Mouse (Mus musculus): ENCODE measurements around the gene Sgtb. TPM values are rescaled to one million over a fixed set of nuclear protein-coding genes. Genes with fewer than 3 reads are reported as not detected.
A peak's percentile ranks its signal among the peaks of the same experiment; 100 is the strongest.

The Sgtb gene
- polyA plus RNA-seq, 1 experiment from 2014 or later = 9.1 TPM

GRCm38 (mm10) chr13:104095955-104096354 is 13.6 kb upstream of the Sgtb start:
- Histone ChIP-seq H3K4me3 (ENCODE audit: low read depth, low read length) (no peak overlapping the region), H3K36me3 (ENCODE audit: control insufficient read depth, insufficient read depth, low read length) (no peaks in the 10 kb centered on the region), H3K9ac (ENCODE audit: low read length) (no peak overlapping the region), H3K4me2 (ENCODE audit: low read depth, severe bottlenecking) (no peak overlapping the region), H3K9me3 (ENCODE audit: control insufficient read depth, low read length) (no peaks in the 10 kb centered on the region), H3K4me1 (ENCODE audit: control insufficient read depth, insufficient read depth, low read length) (no peaks in the 10 kb centered on the region), H3K27me3 (ENCODE audit: control insufficient read depth, insufficient read depth, low read length) (no peaks in the 10 kb centered on the region), H3K27ac (replicated peaks; ENCODE audit: low read depth, low read length) (no peak overlapping the region)
- DNase-seq (ENCODE audit: low spot score) (no peak), ATAC-seq (ENCODE audit: insufficient number of reproducible peaks, low FRiP score, low TSS enrichment, low read depth) (no peak)
- WGBS = 76% methylated on average over 7 of the region's 7 CpGs

DNA sequence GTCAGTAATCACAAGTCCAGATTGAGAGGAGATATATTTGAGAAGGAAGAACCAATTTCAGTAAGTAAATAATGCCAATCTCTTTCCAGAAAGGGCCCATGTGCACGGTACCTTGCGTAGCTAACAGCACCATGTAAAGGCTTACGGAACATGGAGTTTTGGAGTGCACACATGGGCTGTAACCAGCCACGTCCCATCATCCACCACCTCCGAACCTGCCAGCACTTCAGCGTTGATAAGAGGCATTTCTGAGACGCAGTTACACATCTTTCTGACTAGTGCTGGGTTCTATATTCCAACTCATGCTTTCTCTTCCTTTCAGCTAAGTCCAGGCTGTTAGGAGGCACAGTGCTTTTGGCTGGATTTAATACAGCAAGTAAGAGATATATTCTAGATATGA is 12.4 kb upstream of the Sgtb start:
- no peaks in the 10 kb centered on the region for H3K27me3 ChIP-seq (ENCODE audit: control insufficient read depth, insufficient read depth, low read length)
- H3K4me2 ChIP-seq (ENCODE audit: low read depth, severe bottlenecking) = no peak overlapping the region

DNA sequence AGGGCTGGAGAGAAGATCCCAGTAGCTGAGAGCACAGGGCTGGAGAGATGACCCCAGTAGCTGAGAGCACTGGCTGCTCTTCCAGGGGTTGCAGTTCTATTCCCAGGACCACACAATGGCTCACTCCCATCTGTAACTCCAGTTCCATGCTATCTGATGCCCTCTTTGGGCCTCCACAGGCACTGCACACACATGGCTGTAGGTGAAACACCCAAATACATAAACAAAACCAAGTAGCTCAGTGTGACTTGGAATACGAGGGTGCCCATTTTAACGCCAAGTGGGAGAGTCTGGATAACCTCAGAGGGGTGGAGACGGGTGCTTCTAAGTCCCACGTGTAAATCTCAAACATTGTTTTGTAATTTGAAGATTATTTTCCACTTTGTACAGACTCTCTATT is 9.1 kb upstream of the Sgtb start:
- 89% methylated on average over 4 of the region's 4 CpGs for WGBS
- H3K9ac ChIP-seq (ENCODE audit: low read length) = no peak overlapping the region

More for the DNA sequence above, 12.4 kb upstream of the Sgtb start:
- Histone ChIP-seq H3K27ac (replicated peaks; ENCODE audit: low read depth, low read length) (no peak overlapping the region), H3K4me1 (ENCODE audit: control insufficient read depth, insufficient read depth, low read length) (no peaks in the 10 kb centered on the region), H3K36me3 (ENCODE audit: control insufficient read depth, insufficient read depth, low read length) (no peaks in the 10 kb centered on the region), H3K4me3 (ENCODE audit: low read depth, low read length) (no peak overlapping the region), H3K9ac (ENCODE audit: low read length) (no peak overlapping the region), H3K9me3 (ENCODE audit: control insufficient read depth, low read length) (no peaks in the 10 kb centered on the region)
- no peak for ATAC-seq (ENCODE audit: insufficient number of reproducible peaks, low FRiP score, low TSS enrichment, low read depth)
- WGBS = 94% methylated on average over 7 of the region's 7 CpGs
- no peak for DNase-seq (ENCODE audit: low spot score)

DNA sequence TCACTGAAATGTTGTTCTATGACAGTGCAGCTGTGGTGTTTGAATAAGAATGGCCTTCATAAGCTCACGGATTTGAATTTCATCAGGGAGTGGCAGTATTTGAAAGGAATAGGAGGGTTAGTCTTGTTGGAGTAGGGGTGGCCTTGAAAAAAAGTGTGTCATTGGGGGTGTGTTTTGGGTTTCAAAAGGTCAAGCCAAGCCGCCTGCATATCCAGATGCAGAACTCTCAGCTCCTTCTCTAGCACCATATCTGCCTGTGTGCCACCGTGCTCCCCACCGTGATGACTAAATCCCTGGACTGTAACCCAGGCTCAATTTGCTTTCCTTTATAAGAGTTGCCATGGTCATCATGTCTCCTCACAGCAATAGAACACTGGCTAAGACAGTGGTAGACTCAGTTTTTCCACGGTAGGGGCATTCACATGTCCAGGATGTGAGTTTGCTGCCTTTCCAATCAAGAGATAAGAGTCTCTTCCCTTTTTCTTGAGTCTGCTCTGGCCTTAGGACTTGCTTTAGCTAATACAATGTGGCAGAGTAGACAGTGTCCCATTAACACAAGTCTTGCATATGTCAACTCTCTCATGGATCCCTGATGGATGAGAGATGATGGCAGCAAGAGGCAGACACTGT is 7.8 kb upstream of the Sgtb start:
- DNase-seq (ENCODE audit: low spot score) = no peak
- H3K4me2 ChIP-seq (ENCODE audit: low read depth, severe bottlenecking) = no peak overlapping the region
- WGBS = 95% methylated on average over 5 of the region's 5 CpGs

More for the DNA sequence above, 9.1 kb upstream of the Sgtb start:
- Histone ChIP-seq H3K27me3 (ENCODE audit: control insufficient read depth, insufficient read depth, low read length) (no peaks in the 10 kb centered on the region), H3K4me1 (ENCODE audit: control insufficient read depth, insufficient read depth, low read length) (no peaks in the 10 kb centered on the region), H3K9me3 (ENCODE audit: control insufficient read depth, low read length) (no peaks in the 10 kb centered on the region), H3K27ac (replicated peaks; ENCODE audit: low read depth, low read length) (no peak overlapping the region), H3K36me3 (ENCODE audit: control insufficient read depth, insufficient read depth, low read length) (no peaks in the 10 kb centered on the region), H3K4me3 (ENCODE audit: low read depth, low read length) (no peak overlapping the region), H3K4me2 (ENCODE audit: low read depth, severe bottlenecking) (no peak overlapping the region)
- ATAC-seq (ENCODE audit: insufficient number of reproducible peaks, low FRiP score, low TSS enrichment, low read depth) (no peak), DNase-seq (ENCODE audit: low spot score) (no peak)

DNA sequence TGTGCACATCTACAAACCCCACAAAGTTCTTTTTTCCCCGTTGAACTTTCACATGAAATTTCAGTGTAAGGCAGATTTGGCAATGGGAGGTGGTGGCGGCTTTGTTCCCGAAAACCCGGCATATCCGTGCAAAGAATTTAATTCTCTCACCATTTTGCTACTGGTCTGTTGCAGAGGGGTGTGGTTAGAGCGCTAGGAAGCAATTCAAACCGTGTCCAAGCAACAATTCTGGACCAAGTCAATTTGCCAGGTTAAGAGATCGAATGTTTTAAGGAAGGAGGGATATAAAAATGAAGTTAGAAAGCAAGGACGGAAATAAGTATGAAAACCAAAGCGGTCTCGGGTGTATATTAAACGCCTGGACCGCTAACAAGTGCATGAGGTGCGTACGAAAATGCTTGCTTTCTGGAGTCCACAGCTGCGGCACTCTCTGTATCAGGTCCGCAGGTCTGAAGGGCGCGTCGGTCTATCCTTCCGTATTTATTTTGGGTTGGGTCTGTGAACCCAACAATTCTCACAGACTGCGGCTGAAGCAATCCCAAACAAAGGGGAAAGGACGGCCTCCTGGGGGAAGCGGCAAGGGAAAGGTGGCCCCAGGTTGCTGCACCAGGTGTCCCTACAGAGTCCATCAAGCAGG is 772 bp upstream of the Sgtb start:
- peak; percentile 28 for DNase-seq (ENCODE audit: low spot score)
- 2% methylated on average over 24 of the region's 24 CpGs for WGBS

More for the DNA sequence above, 7.8 kb upstream of the Sgtb start:
- Histone ChIP-seq H3K27me3 (ENCODE audit: control insufficient read depth, insufficient read depth, low read length) (no peaks in the 10 kb centered on the region), H3K36me3 (ENCODE audit: control insufficient read depth, insufficient read depth, low read length) (no peaks in the 10 kb centered on the region), H3K27ac (replicated peaks; ENCODE audit: low read depth, low read length) (no peak overlapping the region), H3K9me3 (ENCODE audit: control insufficient read depth, low read length) (no peaks in the 10 kb centered on the region), H3K9ac (ENCODE audit: low read length) (no peak overlapping the region), H3K4me1 (ENCODE audit: control insufficient read depth, insufficient read depth, low read length) (no peaks in the 10 kb centered on the region), H3K4me3 (ENCODE audit: low read depth, low read length) (no peak overlapping the region)
- no peak for ATAC-seq (ENCODE audit: insufficient number of reproducible peaks, low FRiP score, low TSS enrichment, low read depth)

DNA sequence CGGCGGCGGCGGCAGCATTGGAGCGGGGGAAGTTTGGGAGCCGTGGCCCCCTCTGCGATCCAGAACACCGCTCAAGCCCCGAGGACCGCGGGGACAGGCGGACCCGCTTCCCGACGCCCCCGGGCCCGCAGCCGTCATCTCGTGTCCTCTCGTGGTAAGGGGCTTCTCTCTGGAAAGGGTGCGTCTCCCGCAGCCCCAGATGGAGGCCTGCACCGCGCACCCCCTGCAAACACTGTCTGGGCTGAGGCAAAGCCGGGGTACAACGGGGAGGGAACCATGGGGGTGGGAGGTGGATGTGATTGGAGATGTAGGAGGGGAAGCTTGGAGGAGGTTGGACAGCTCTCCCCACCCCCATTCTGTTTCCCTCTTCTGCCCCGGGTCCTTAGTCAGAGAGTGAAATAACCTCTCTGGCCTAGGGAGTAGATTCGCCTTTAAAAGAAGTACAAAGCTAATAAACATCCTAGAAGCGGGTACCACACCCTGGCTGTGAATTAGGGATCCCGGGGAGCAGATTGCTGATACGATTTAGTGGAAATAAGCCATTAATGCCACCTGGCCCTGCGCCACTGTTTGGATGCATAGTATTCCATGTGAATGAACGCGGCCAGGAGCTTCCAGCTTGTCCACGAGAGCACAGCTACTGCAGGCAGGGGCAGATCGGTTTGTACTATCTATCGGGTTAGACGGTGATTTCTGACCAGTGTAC is 428 bp downstream of the Sgtb start:
- no peaks in the 10 kb centered on the region for H3K9me3 ChIP-seq (ENCODE audit: control insufficient read depth, low read length)
- H3K4me2 ChIP-seq (ENCODE audit: low read depth, severe bottlenecking) = peak overlapping the region; percentile 88
- no peaks in the 10 kb centered on the region for H3K36me3 ChIP-seq (ENCODE audit: control insufficient read depth, insufficient read depth, low read length)
- 2% methylated on average over 35 of the region's 38 CpGs for WGBS
- H3K27ac ChIP-seq (replicated peaks; ENCODE audit: low read depth, low read length) = no peak overlapping the region
- H3K9ac ChIP-seq (ENCODE audit: low read length) = peak overlapping the region; percentile 58
- H3K4me3 ChIP-seq (ENCODE audit: low read depth, low read length) = peak overlapping the region; percentile 71
- ATAC-seq (ENCODE audit: insufficient number of reproducible peaks, low FRiP score, low TSS enrichment, low read depth) (peak; percentile 81), DNase-seq (ENCODE audit: low spot score) (no peak)
- no peaks in the 10 kb centered on the region for H3K27me3 ChIP-seq (ENCODE audit: control insufficient read depth, insufficient read depth, low read length)
- H3K4me1 ChIP-seq (ENCODE audit: control insufficient read depth, insufficient read depth, low read length) = no peaks in the 10 kb centered on the region

More for the DNA sequence above, 772 bp upstream of the Sgtb start:
- Histone ChIP-seq H3K36me3 (ENCODE audit: control insufficient read depth, insufficient read depth, low read length) (no peaks in the 10 kb centered on the region), H3K27me3 (ENCODE audit: control insufficient read depth, insufficient read depth, low read length) (no peaks in the 10 kb centered on the region), H3K9me3 (ENCODE audit: control insufficient read depth, low read length) (no peaks in the 10 kb centered on the region), H3K4me3 (ENCODE audit: low read depth, low read length) (peak overlapping the region; percentile 71), H3K27ac (replicated peaks; ENCODE audit: low read depth, low read length) (no peak overlapping the region), H3K9ac (ENCODE audit: low read length) (peak overlapping the region; percentile 65), H3K4me1 (ENCODE audit: control insufficient read depth, insufficient read depth, low read length) (no peaks in the 10 kb centered on the region), H3K4me2 (ENCODE audit: low read depth, severe bottlenecking) (peak overlapping the region; percentile 88)
- ATAC-seq (ENCODE audit: insufficient number of reproducible peaks, low FRiP score, low TSS enrichment, low read depth) = no peak; the same call in 1 of the 2 replicates

- Histone ChIP-seq H3K4me1 (ENCODE audit: control insufficient read depth, insufficient read depth, low read length) (no peaks in the 10 kb centered on the region), H3K9me3 (ENCODE audit: control insufficient read depth, low read length) (no peaks in the 10 kb centered on the region), H3K36me3 (ENCODE audit: control insufficient read depth, insufficient read depth, low read length) (no peaks in the 10 kb centered on the region), H3K4me2 (ENCODE audit: low read depth, severe bottlenecking) (peak overlapping the region; percentile 88), H3K4me3 (ENCODE audit: low read depth, low read length) (peak overlapping the region; percentile 71; the same call in 1 of the 2 replicates), H3K9ac (ENCODE audit: low read length) (no peak overlapping the region), H3K27ac (replicated peaks; ENCODE audit: low read depth, low read length) (no peak overlapping the region), H3K27me3 (ENCODE audit: control insufficient read depth, insufficient read depth, low read length) (no peaks in the 10 kb centered on the region)
- ATAC-seq (ENCODE audit: insufficient number of reproducible peaks, low FRiP score, low TSS enrichment, low read depth) (no peak), DNase-seq (ENCODE audit: low spot score) (no peak)
- WGBS = 62% methylated on average over 7 of the region's 7 CpGs
Observed at GRCm38 (mm10) chr13:104110526-104110925, 985 bp downstream of the Sgtb start.

- Histone ChIP-seq H3K27ac (replicated peaks; ENCODE audit: low read depth, low read length) (no peak overlapping the region), H3K4me2 (ENCODE audit: low read depth, severe bottlenecking) (no peak overlapping the region), H3K4me1 (ENCODE audit: control insufficient read depth, insufficient read depth, low read length) (no peaks in the 10 kb centered on the region), H3K9ac (ENCODE audit: low read length) (no peak overlapping the region), H3K4me3 (ENCODE audit: low read depth, low read length) (no peak overlapping the region), H3K36me3 (ENCODE audit: control insufficient read depth, insufficient read depth, low read length) (no peaks in the 10 kb centered on the region), H3K27me3 (ENCODE audit: control insufficient read depth, insufficient read depth, low read length) (no peaks in the 10 kb centered on the region), H3K9me3 (ENCODE audit: control insufficient read depth, low read length) (no peaks in the 10 kb centered on the region)
- DNase-seq (ENCODE audit: low spot score) = no peak
- WGBS = 76% methylated on average over 12 of the region's 12 CpGs
- ATAC-seq (ENCODE audit: insufficient number of reproducible peaks, low FRiP score, low TSS enrichment, low read depth) = no peak
Observed at GRCm38 (mm10) chr13:104112266-104112900, 2.8 kb downstream of the Sgtb start.
